Mouse (Mus musculus) macrophage (primary cell): ENCODE measurements around the gene Arhgap28. TPM values are rescaled to one million over a fixed set of nuclear protein-coding genes. Genes with fewer than 3 reads are reported as not detected.

Experiments
- H3K27ac ChIP-seq: fragments of 350-480 bp; formaldehyde crosslinking; 2 replicates; pipeline ENCODE4 v1.9.0; 2021
- H3K36me3 ChIP-seq: fragments of 350-480 bp; formaldehyde crosslinking; 2 replicates; pipeline ENCODE4 v1.9.0; 2021; ENCODE audit errors: inconsistent target
- H3K4me3 ChIP-seq: fragments of 350-480 bp; formaldehyde crosslinking; 2 replicates; pipeline ENCODE4 v1.9.0; 2021; ENCODE audit errors: inconsistent target
- H3K79me2 ChIP-seq: fragments of 350-480 bp; formaldehyde crosslinking; 2 replicates; pipeline ENCODE4 v1.9.0; 2021; ENCODE audit errors: inconsistent target
- WGBS: methylation state at CpG from one replicate; pipeline ENCODE4 v1.1.7; 2026; ENCODE audit warnings: inconsistent platforms; ENCODE audit not compliant: missing documents; 5-methylcytosine and 5-hydroxymethylcytosine counted together
- polyA plus RNA-seq: library from polyadenylated mRNA; stranded (reverse); fragments of 250-400 nt; gene quantifications from 3 replicates; pipeline ENCODE4 v1.2.4, GENCODE M21; 2018; ENCODE audit warnings: inconsistent platforms

The Arhgap28 gene
- polyA plus RNA-seq, 1 experiment from 2014 or later = 0.32 TPM

GRCm38 (mm10) chr17:67976027-67976426 is 27.9 kb downstream of the Arhgap28 start:
- Histone ChIP-seq H3K79me2 (no peaks in the 10 kb centered on the region), H3K4me3 (no peak overlapping the region), H3K27ac (no peak overlapping the region), H3K36me3 (no peaks in the 10 kb centered on the region)

- 33% methylated on average over 2 of the region's 2 CpGs for WGBS
- H3K79me2 ChIP-seq = no peaks in the 10 kb centered on the region
- H3K27ac ChIP-seq = no peak overlapping the region
- H3K4me3 ChIP-seq = no peak overlapping the region
- no peaks in the 10 kb centered on the region for H3K36me3 ChIP-seq
Observed at GRCm38 (mm10) chr17:67974679-67975078, 29.2 kb downstream of the Arhgap28 start.

GRCm38 (mm10) chr17:67966853-67967540 is 36.9 kb downstream of the Arhgap28 start:
- Histone ChIP-seq H3K36me3 (no peaks in the 10 kb centered on the region), H3K4me3 (no peak overlapping the region), H3K79me2 (no peaks in the 10 kb centered on the region), H3K27ac (no peak overlapping the region)
- WGBS = 89% methylated on average over 6 of the region's 8 CpGs

- H3K27ac ChIP-seq = no peak overlapping the region
- H3K79me2 ChIP-seq = no peaks in the 10 kb centered on the region
- 42% methylated on average over 6 of the region's 6 CpGs for WGBS
- H3K36me3 ChIP-seq = no peaks in the 10 kb centered on the region
- H3K4me3 ChIP-seq = no peak overlapping the region
Observed at GRCm38 (mm10) chr17:67962858-67963257, 41.1 kb downstream of the Arhgap28 start.

GRCm38 (mm10) chr17:67962020-67962419 is 41.9 kb downstream of the Arhgap28 start:
- WGBS = 95% methylated on average over 8 of the region's 8 CpGs
- Histone ChIP-seq H3K79me2 (no peaks in the 10 kb centered on the region), H3K36me3 (no peaks in the 10 kb centered on the region), H3K4me3 (no peak overlapping the region), H3K27ac (no peak overlapping the region)

GRCm38 (mm10) chr17:67958909-67959308 is 45.0 kb downstream of the Arhgap28 start:
- no peaks in the 10 kb centered on the region for H3K79me2 ChIP-seq
- no peak overlapping the region for H3K27ac ChIP-seq
- no peaks in the 10 kb centered on the region for H3K36me3 ChIP-seq
- WGBS = 96% methylated on average over 7 of the region's 7 CpGs
- H3K4me3 ChIP-seq = no peak overlapping the region

GRCm38 (mm10) chr17:67957603-67958002 is 46.3 kb downstream of the Arhgap28 start:
- H3K27ac ChIP-seq = no peak overlapping the region
- H3K4me3 ChIP-seq = no peak overlapping the region
- H3K36me3 ChIP-seq = no peaks in the 10 kb centered on the region
- WGBS = 18% methylated on average over 1 of the region's 1 CpGs
- H3K79me2 ChIP-seq = no peaks in the 10 kb centered on the region

GRCm38 (mm10) chr17:67955876-67956690 is 47.8 kb downstream of the Arhgap28 start:
- H3K4me3 ChIP-seq = no peak overlapping the region
- H3K79me2 ChIP-seq = no peaks in the 10 kb centered on the region
- no peaks in the 10 kb centered on the region for H3K36me3 ChIP-seq
- no peak overlapping the region for H3K27ac ChIP-seq
- 87% methylated on average over 10 of the region's 10 CpGs for WGBS

- H3K79me2 ChIP-seq = no peaks in the 10 kb centered on the region
- H3K36me3 ChIP-seq = no peaks in the 10 kb centered on the region
- WGBS = 83% methylated on average over 5 of the region's 5 CpGs
- no peak overlapping the region for H3K4me3 ChIP-seq
- H3K27ac ChIP-seq = no peak overlapping the region
Observed at GRCm38 (mm10) chr17:67954961-67955360, 49.0 kb downstream of the Arhgap28 start.

- Histone ChIP-seq H3K4me3 (no peak overlapping the region), H3K79me2 (no peaks in the 10 kb centered on the region), H3K27ac (no peak overlapping the region), H3K36me3 (no peaks in the 10 kb centered on the region)
- WGBS = 58% methylated on average over 11 of the region's 11 CpGs
Observed at GRCm38 (mm10) chr17:67950523-67951213, 53.3 kb downstream of the Arhgap28 start.

GRCm38 (mm10) chr17:67948601-67949000 is 55.3 kb downstream of the Arhgap28 start:
- Histone ChIP-seq H3K4me3 (no peak overlapping the region), H3K27ac (no peak overlapping the region), H3K79me2 (no peaks in the 10 kb centered on the region), H3K36me3 (no peaks in the 10 kb centered on the region)
- WGBS = 94% methylated on average over 5 of the region's 5 CpGs

GRCm38 (mm10) chr17:67945453-67945852 is 58.5 kb downstream of the Arhgap28 start:
- Histone ChIP-seq H3K27ac (no peak overlapping the region), H3K79me2 (no peaks in the 10 kb centered on the region), H3K36me3 (no peaks in the 10 kb centered on the region), H3K4me3 (no peak overlapping the region)
- 94% methylated on average over 7 of the region's 7 CpGs for whole genome bisulfite sequencing

GRCm38 (mm10) chr17:67944256-67944655 is 59.7 kb downstream of the Arhgap28 start:
- Histone ChIP-seq H3K79me2 (no peaks in the 10 kb centered on the region), H3K27ac (no peak overlapping the region), H3K36me3 (no peaks in the 10 kb centered on the region), H3K4me3 (no peak overlapping the region)
- WGBS = 98% methylated on average over 7 of the region's 7 CpGs

- no peaks in the 10 kb centered on the region for H3K36me3 ChIP-seq
- 71% methylated on average over 6 of the region's 6 CpGs for WGBS
- H3K4me3 ChIP-seq = no peak overlapping the region
Observed at GRCm38 (mm10) chr17:67941026-67941425, 62.9 kb downstream of the Arhgap28 start.

GRCm38 (mm10) chr17:67937050-67937449 is 66.9 kb downstream of the Arhgap28 start:
- WGBS = 41% methylated on average over 3 of the region's 3 CpGs
- no peaks in the 10 kb centered on the region for H3K36me3 ChIP-seq
- no peaks in the 10 kb centered on the region for H3K79me2 ChIP-seq
- H3K4me3 ChIP-seq = no peak overlapping the region
- H3K27ac ChIP-seq = no peak overlapping the region

More at GRCm38 (mm10) chr17:67941026-67941425, 62.9 kb downstream of the Arhgap28 start:
- Histone ChIP-seq H3K79me2 (no peaks in the 10 kb centered on the region), H3K27ac (no peak overlapping the region)
